Mouse (Mus musculus) embryonic facial prominence, embryonic 12.5 days (tissue): ENCODE data around the gene Nkx2-9. TPM values are rescaled to one million over a fixed set of nuclear protein-coding genes. Genes with fewer than 3 reads are reported as not detected.
A peak's percentile ranks its signal among the peaks of the same experiment; 100 is the strongest.

Source experiments
- ATAC-seq: fragments of 200-750 bp; cut with Nextera tagmentation; 2 replicates; pipeline ENCODE4 v1.8.0; 2017; ENCODE audit not compliant: insufficient number of reproducible peaks, insufficient read depth, low FRiP score, low TSS enrichment
- H3K27ac ChIP-seq: fragments of 300-500 bp; sonication (generic); 2 replicates; pipeline ENCODE4 v1.5.1; 2016; ENCODE audit warnings: mild to moderate bottlenecking
- H3K27me3 ChIP-seq: fragments of 300-500 bp; sonication (generic); 2 replicates; pipeline ENCODE4 v1.6.1; 2016; ENCODE audit warnings: mild to moderate bottlenecking, moderate library complexity
- H3K36me3 ChIP-seq: fragments of 300-500 bp; sonication (generic); 2 replicates; pipeline ENCODE4 v1.6.1; 2016; ENCODE audit warnings: mild to moderate bottlenecking
- H3K4me1 ChIP-seq: fragments of 300-500 bp; sonication (generic); 2 replicates; pipeline ENCODE4 v1.6.1; 2016
- H3K4me2 ChIP-seq: fragments of 300-500 bp; sonication (generic); replicated peaks from 2 replicates; pipeline ENCODE4 v1.6.1; 2016; ENCODE audit warnings: mild to moderate bottlenecking, moderate library complexity
- H3K4me3 ChIP-seq: fragments of 300-500 bp; sonication (generic); 2 replicates; pipeline ENCODE4 v1.5.1; 2016; ENCODE audit warnings: mild to moderate bottlenecking
- H3K9ac ChIP-seq: fragments of 300-500 bp; sonication (generic); 2 replicates; pipeline ENCODE4 v1.6.1; 2016; ENCODE audit warnings: mild to moderate bottlenecking, moderate library complexity
- H3K9me3 ChIP-seq: fragments of 300-500 bp; sonication (generic); 2 replicates; pipeline ENCODE4 v1.6.1; 2016; ENCODE audit warnings: mild to moderate bottlenecking, moderate library complexity
- WGBS: fragments of 180-500 bp; shearing (Covaris S2); methylation state at CpG from one replicate; pipeline ENCODE4 v1.1.7; 2016; 5-methylcytosine and 5-hydroxymethylcytosine counted together
- polyA plus RNA-seq: library from polyadenylated mRNA; unstranded; fragments of >200 nt; fragmentation: Nextera tagmentation; extraction: Ambion mirVana; gene quantifications from 2 replicates; pipeline ENCODE4 v1.2.1, GENCODE M21; 2016

Gene Nkx2-9
- not detected in 2 replicates for polyA plus RNA-seq

DNA sequence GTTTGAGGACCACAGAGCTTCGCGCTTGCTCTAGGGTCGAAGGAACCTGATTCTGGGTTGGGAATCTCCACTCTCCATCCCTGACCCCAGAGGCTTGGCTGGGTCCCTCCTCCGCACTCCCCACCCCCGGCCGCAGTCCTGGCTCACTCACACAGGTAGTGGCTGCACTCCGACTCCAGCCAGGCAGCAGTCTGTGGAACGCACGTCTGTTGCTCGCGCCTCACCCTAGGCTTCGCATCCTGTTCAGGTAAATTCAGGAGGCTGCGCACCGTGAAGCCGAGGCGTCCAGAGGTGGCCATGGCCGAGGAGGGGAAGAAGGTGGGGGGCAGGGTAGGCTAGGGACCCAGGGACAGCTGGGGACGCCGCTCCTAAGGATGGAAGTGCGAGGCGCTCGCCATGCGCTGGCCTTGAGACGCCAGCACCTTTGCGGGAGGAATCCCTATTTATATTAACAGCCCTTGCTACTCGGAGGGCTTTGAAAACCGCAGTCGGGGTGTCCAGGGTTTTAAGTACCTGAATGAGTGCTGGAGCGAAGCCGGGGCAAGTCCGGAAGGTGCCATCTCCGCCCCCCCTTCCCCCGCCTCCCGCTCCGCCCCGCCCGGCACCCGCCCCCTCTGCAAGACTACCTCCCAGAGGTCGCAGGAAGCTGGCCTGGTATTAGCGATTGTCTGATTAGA is at the start of gene Nkx2-9:
TSS of gene Nkx2-9 (minus strand) at position 524 of the 677 bp plus-strand sequence.
- Histone ChIP-seq H3K27me3 (peaks cover 94% of the 10 kb centered on the region), H3K36me3 (no peaks in the 10 kb centered on the region), H3K27ac (no peak within 1 kb of the TSS), H3K9me3 (no peaks in the 10 kb centered on the region), H3K4me2 (peak within 1 kb of the TSS; percentile 63), H3K4me3 (peak within 1 kb of the TSS; percentile 35), H3K9ac (no peak within 1 kb of the TSS), H3K4me1 (peaks cover 14% of the 10 kb centered on the region; the same call in 1 of the 2 replicates)
- no peak for ATAC-seq
- 1% methylated on average over 35 of the region's 40 CpGs for WGBS

DNA sequence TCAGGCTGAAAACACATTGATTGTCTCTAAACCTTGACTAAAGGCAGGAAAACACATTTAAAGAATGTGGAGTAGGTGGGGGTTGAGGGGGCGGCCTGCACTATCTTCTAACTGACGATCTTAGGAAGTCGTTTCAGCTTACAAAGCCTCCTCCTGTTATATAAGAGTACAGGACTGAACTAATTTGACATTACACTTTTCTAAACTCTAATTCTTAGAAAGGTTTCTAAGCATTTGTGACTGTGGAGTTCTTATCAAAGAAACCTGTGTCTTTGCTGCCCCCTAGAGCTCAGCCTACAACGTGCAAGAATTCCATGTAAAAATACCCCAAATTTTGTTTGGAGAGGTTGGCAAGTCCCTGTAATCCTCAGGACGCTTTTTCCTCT is 24.1 kb upstream of the Nkx2-9 start:
- Histone ChIP-seq H3K27me3 (0 out of 2 replicates have a peak, but pooled peaks cover 4% of the 10 kb centered on the region), H3K4me1 (no peaks in the 10 kb centered on the region), H3K9ac (no peak overlapping the region), H3K9me3 (no peaks in the 10 kb centered on the region), H3K27ac (no peak overlapping the region), H3K4me2 (peak overlapping the region; percentile 46), H3K36me3 (no peaks in the 10 kb centered on the region), H3K4me3 (0 out of 2 replicates have a peak overlapping the region, but pooled peaks have one; percentile 15)
- WGBS, result 8% methylated on average over 5 of the region's 5 CpGs
- ATAC-seq, result no peak

DNA sequence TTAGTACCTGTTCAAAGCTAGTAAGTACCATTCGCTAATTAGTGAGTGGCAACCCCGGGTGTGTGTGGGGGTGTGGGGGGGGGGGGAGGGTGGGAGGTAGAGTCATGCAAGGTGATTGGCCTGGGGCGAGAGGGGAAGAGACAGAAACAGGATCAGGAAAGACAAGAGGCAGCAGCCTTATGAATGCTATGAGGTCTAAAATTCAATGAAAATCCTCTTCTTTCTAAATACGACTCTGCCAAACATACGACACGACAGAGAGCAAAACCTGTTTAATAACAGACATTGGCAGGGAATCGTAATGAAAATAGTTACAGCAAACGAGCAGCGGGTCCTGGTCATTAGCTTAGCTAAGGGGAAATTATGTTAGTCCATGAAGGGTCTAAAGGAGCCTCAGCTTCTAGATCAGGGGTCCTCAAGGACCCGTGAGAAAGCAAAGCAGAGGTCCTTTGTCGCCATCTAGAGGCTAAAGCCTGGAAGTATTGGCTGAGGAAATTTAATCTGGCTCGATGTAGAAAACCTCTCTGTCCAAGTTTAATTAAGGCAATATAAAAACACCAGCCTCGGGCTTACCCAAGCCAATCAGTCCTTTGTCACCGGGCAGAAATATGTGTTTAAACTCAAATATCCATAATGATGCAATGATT is 23.6 kb upstream of the Nkx2-9 start:
- 20% methylated on average over 14 of the region's 14 CpGs for WGBS
- Histone ChIP-seq H3K4me1 (no peaks in the 10 kb centered on the region), H3K9me3 (no peaks in the 10 kb centered on the region), H3K27ac (no peak overlapping the region), H3K9ac (no peak overlapping the region), H3K36me3 (no peaks in the 10 kb centered on the region), H3K27me3 (0 out of 2 replicates have a peak, but pooled peaks cover 4% of the 10 kb centered on the region), H3K4me3 (0 out of 2 replicates have a peak overlapping the region, but pooled peaks have one; percentile 15), H3K4me2 (peak overlapping the region; percentile 46)
- ATAC-seq, result no peak

DNA sequence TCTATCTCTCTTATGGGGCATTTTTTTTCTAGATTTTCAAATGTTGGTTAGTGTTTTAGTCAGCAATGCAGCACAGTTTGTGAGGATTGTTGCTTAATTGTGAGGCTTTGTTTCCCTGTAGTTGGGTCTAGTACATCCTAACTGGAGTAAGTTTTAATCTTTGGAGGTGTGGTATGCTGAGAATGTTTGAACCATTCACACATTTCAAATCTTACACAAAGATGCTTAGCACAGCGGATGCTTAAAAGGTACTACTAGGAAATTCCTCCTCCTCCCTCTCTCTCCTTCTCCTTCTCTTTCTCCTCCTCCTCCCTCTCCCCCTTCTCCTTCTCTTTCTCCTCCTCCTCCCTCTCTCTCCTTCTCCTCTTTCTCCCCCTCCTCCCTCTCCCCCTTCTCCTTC is 3.0 kb upstream of the Nkx2-9 start:
- Histone ChIP-seq H3K9ac (no peak overlapping the region), H3K4me2 (no peak overlapping the region), H3K27me3 (peaks cover 86% of the 10 kb centered on the region), H3K9me3 (no peaks in the 10 kb centered on the region), H3K27ac (no peak overlapping the region), H3K4me1 (peaks cover 14% of the 10 kb centered on the region; the same call in 1 of the 2 replicates), H3K36me3 (no peaks in the 10 kb centered on the region), H3K4me3 (no peak overlapping the region)
- no peak for ATAC-seq
- 8% methylated on average over 1 of the region's 1 CpGs for WGBS

DNA sequence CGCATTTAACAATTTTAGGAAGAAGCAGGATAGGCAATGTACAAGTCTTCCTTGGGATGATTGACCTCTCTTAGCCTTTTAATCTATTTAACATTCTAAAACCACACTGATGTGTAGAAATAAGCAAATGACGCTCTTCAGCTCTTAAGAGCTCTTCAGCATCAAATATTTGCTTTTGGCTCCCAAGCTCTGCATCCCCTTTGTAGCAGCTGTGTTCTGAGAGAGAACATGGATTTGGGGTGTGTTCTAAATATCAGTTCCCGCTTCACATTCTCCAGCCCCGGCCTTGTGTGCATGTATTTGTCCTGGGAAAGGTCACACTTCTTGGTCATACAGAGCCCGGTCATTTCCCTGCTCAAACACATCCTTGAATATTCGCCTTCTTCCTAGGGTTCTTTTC is 2.3 kb upstream of the Nkx2-9 start:
- Histone ChIP-seq H3K4me2 (no peak overlapping the region), H3K9me3 (no peaks in the 10 kb centered on the region), H3K27me3 (peaks cover 87% of the 10 kb centered on the region), H3K9ac (no peak overlapping the region), H3K27ac (no peak overlapping the region), H3K36me3 (no peaks in the 10 kb centered on the region), H3K4me1 (peaks cover 14% of the 10 kb centered on the region; the same call in 1 of the 2 replicates), H3K4me3 (no peak overlapping the region)
- 9% methylated on average over 6 of the region's 6 CpGs for WGBS
- no peak for ATAC-seq

DNA sequence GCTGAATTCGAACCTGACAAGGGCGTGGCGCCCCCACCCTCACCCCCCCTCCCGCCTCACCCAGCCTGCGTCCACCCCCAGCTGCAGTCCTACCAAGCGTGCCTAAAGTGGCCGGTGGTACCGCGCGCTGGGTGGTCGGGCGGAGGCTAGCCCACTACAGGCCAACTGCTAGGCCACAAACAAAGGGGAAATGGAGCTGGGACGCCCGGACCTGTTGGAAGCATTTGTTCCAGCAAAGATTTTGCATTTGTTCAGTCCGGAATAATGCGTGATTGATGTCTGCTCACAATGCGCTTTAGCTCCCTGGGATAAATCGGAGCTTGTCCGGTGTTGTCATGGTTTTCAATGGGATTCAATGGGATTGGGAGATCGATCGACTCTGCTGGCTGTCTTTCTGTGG is 1.4 kb upstream of the Nkx2-9 start:
- no peaks in the 10 kb centered on the region for H3K9me3 ChIP-seq
- no peak for ATAC-seq

DNA sequence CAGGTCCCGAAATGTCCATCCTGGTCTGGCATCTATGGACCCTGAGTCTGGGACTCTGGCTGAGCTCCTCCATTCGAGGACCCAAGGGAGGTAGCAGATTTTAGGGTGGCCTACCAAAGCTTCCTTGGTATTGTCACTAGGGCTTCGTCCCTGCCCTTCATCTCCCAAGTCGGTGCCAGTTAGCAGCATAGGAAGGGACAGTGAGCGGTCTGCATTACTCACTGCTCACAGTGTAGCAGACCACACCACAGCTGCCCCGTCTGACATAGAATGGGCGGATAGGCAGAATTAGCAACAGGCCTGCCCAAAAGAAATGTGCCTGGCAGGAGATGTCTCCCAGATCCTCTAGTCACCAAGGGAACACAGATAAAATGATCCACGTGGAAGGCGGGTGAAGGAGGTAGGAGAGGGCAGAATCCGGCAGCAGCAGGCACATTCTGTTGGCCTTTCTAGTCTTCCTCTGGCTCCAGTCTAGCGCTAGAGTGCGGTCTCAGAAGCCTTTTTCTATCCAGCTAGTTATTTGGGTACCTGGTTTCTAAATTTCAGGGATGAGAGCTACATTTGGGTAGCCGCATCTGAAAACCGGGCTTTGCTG is 929 bp upstream of the Nkx2-9 start:
- Histone ChIP-seq H3K4me3 (no peak overlapping the region), H3K4me2 (no peak overlapping the region), H3K36me3 (no peaks in the 10 kb centered on the region), H3K4me1 (peaks cover 14% of the 10 kb centered on the region; the same call in 1 of the 2 replicates), H3K27me3 (peaks cover 90% of the 10 kb centered on the region), H3K9me3 (no peaks in the 10 kb centered on the region), H3K9ac (no peak overlapping the region), H3K27ac (no peak overlapping the region)
- ATAC-seq, result no peak
- WGBS, result 5% methylated on average over 14 of the region's 14 CpGs

More for the DNA sequence above, 1.4 kb upstream of the Nkx2-9 start:
- Histone ChIP-seq H3K9ac (no peak overlapping the region), H3K27ac (no peak overlapping the region), H3K4me3 (no peak overlapping the region), H3K27me3 (peaks cover 88% of the 10 kb centered on the region), H3K4me1 (peaks cover 14% of the 10 kb centered on the region; the same call in 1 of the 2 replicates), H3K36me3 (no peaks in the 10 kb centered on the region), H3K4me2 (no peak overlapping the region)
- 1% methylated on average over 21 of the region's 21 CpGs for WGBS

DNA sequence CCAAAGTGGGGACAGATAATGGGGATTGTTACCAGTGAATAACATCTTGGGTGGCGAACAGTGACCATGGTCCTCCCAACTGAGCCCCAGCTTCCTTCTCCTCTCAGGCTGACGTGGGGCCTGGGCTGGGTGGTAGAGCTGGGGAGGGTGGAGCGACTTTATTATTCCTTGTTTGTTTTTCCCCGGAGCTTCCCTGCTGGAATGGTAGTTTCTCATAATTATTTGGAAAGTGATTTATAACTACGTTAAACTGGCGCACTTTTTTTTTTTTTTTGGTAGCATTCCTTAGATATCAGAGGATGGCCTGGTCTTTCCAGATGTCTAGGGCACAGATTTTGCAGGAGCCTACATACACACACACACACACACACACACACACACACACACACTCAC is 350 bp upstream of the Nkx2-9 start:
- WGBS, result 2% methylated on average over 6 of the region's 6 CpGs
- no peaks in the 10 kb centered on the region for H3K36me3 ChIP-seq
- H3K27me3 ChIP-seq, result peaks cover 92% of the 10 kb centered on the region
- no peak overlapping the region for H3K9ac ChIP-seq
- no peaks in the 10 kb centered on the region for H3K9me3 ChIP-seq
- no peak for ATAC-seq
- peak overlapping the region; percentile 28 for H3K4me2 ChIP-seq
- H3K27ac ChIP-seq, result no peak overlapping the region
- peaks cover 14% of the 10 kb centered on the region; the same call in 1 of the 2 replicates for H3K4me1 ChIP-seq
- 0 out of 2 replicates have a peak overlapping the region, but pooled peaks have one; percentile 16 for H3K4me3 ChIP-seq

DNA sequence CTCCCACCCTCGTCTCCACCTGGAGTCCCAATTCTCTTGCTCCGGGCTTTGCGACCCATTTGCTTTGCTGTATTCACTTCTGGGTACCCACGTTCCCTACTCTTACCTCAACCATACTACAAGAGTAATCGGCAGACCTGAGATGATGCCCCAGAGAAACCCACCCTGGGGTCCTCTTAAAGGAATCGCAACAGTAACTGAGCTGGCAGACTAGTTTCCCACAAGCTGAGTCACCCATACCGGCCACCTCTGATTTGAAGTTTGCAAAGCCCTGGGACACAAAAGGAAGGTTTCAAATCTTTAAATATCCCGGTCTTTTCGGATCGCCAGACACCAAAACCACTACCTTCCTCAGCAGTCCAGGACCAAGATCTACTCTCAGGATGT is 742 bp downstream of the Nkx2-9 start:
- H3K27me3 ChIP-seq, result peaks cover 95% of the 10 kb centered on the region
- ATAC-seq, result no peak
- H3K36me3 ChIP-seq, result no peaks in the 10 kb centered on the region
- H3K27ac ChIP-seq, result no peak overlapping the region
- 1% methylated on average over 10 of the region's 10 CpGs for WGBS
- no peak overlapping the region for H3K9ac ChIP-seq
- peak overlapping the region; percentile 35 for H3K4me3 ChIP-seq
- H3K4me2 ChIP-seq, result peak overlapping the region; percentile 63
- no peaks in the 10 kb centered on the region for H3K9me3 ChIP-seq
- H3K4me1 ChIP-seq, result peaks cover 14% of the 10 kb centered on the region; the same call in 1 of the 2 replicates

DNA sequence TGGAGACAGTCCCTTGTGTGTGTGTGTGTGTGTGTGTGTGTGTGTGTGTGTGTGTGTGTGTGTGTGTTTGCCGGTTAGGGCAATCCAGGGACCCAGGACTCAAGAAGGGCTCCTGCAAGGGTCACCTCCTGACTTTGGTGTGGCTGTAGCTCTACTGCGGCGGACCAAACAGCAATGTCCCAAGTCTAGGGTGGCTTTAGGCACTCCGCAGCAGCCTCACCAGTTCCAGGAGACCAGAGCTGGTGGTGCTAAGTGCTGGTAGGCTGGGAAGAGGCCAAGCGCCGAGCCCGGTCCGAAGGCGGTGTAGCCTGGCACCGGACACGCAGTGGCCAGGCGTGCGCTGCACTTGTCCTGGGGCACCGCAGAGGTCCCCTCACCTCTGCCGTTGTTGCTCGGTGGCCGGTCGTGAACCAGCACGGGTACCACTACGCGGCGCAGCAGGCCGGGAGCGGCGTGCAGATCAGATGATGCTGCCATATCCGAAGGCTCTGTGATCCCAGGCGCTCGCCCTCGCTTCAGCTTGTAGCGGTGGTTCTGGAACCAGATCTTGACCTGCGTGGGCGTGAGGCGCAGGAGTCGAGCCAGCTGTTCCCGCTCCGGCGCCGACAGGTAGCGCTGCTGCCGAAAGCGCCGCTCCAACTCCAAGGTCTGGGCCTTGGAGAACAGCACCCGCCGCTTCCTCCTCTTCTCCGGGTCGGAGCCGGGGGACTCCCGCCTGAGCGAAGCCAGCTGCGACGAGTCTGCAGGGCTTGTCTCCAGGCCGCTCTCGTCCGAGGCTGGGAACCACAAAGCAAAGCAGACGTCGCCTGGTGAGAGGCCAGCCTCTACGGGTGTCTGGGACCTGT is 1.4 kb downstream of the Nkx2-9 start:
- no peaks in the 10 kb centered on the region for H3K36me3 ChIP-seq
- under 1% methylated on average over 56 of the region's 57 CpGs for WGBS
- H3K4me2 ChIP-seq, result peak overlapping the region; percentile 63
- peak overlapping the region; percentile 35 for H3K4me3 ChIP-seq
- no peak for ATAC-seq
- H3K9me3 ChIP-seq, result no peaks in the 10 kb centered on the region
- H3K27me3 ChIP-seq, result peaks cover 98% of the 10 kb centered on the region
- no peak overlapping the region for H3K27ac ChIP-seq
- H3K9ac ChIP-seq, result no peak overlapping the region; the same call in 1 of the 2 replicates
- peaks cover 14% of the 10 kb centered on the region; the same call in 1 of the 2 replicates for H3K4me1 ChIP-seq

DNA sequence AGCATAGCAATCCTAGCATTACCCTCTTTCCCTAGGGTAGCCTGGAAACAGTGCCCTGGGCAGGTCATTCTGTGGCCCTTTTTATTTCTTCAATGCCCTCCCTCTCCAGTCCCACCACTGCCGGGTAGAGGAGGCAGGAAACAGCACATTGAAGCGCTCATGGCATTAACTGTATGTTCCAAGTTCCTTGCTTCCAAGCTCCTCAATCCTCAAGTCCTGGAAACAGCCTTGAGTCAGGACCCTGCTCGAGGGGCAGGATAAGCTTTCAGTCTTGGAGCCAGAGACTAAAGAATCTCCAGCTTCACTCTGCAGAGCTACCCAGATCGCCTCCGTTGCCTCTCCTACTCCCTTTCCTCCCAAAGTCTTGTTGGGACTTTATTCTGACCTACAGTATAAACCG is 2.2 kb downstream of the Nkx2-9 start:
- no peak overlapping the region for H3K4me3 ChIP-seq
- no peak for ATAC-seq

More for the DNA sequence above, 2.2 kb downstream of the Nkx2-9 start:
- peaks cover 14% of the 10 kb centered on the region; the same call in 1 of the 2 replicates for H3K4me1 ChIP-seq
- H3K9me3 ChIP-seq, result no peaks in the 10 kb centered on the region
- H3K36me3 ChIP-seq, result no peaks in the 10 kb centered on the region
- H3K27me3 ChIP-seq, result peaks cover 96% of the 10 kb centered on the region
- no peak overlapping the region for H3K27ac ChIP-seq
- WGBS, result 3% methylated on average over 6 of the region's 6 CpGs
- no peak overlapping the region for H3K4me2 ChIP-seq
- H3K9ac ChIP-seq, result no peak overlapping the region
